Mouse (Mus musculus): ENCODE data around the gene Olfr836.
"Not testable (repeated sequence)": the region's sequence is repeated elsewhere in the genome, so short reads cannot be mapped to it uniquely, and the experiment has no call there.

Gene Olfr836

GRCm38 (mm10) chr9:19120082-19120481 is at the start of gene Olfr836:
TSS of gene Olfr836 (plus strand) at chr9:19120382.
- DNase-seq (ENCODE audit: low spot score in 2 of 2), result no peak

DNA sequence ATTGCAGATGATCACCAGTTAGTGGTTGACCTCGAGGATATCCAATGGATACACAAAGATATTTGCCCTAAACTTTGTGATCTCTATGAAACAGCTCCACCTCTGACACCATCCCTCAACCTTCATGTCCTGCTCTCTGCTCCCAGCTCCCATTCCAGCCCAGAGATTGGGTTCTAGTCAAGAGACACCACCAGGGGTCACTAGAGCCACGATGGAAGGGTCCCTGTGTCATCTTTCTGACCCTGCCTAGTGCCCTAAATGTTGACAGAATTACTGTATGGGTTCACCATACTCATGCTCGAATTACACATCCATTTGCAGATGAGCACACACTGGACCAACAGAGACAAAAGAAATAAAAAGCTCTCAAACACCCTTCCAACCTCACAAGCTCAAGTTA is 35.2 kb upstream of the Olfr836 start:
- DNase-seq (ENCODE audit: low spot score in 2 of 2), result no peak

GRCm38 (mm10) chr9:19092889-19093753 is 27.1 kb upstream of the Olfr836 start:
- DNase-seq (ENCODE audit: low spot score in 2 of 2), result not testable (repeated sequence)

GRCm38 (mm10) chr9:19097286-19097685 is 22.9 kb upstream of the Olfr836 start:
- DNase-seq (ENCODE audit: low spot score in 2 of 2), result no peak

GRCm38 (mm10) chr9:19136017-19136416 is 15.8 kb downstream of the Olfr836 start, which contains the start of gene Olfr837:
TSS of gene Olfr837 (plus strand) at chr9:19136317.
- no peak for DNase-seq (ENCODE audit: low spot score in 2 of 2)
